Mouse (Mus musculus) induced T-regulatory cell, adult 2 months (primary cell): Measurements from ENCODE around the gene Psmd3.

Experiments used
- DNase-seq: peaks from one replicate; pipeline ENCODE4 v3.0.0-alpha.2; 2012; ENCODE audit warnings: low read depth

The Psmd3 gene

DNA sequence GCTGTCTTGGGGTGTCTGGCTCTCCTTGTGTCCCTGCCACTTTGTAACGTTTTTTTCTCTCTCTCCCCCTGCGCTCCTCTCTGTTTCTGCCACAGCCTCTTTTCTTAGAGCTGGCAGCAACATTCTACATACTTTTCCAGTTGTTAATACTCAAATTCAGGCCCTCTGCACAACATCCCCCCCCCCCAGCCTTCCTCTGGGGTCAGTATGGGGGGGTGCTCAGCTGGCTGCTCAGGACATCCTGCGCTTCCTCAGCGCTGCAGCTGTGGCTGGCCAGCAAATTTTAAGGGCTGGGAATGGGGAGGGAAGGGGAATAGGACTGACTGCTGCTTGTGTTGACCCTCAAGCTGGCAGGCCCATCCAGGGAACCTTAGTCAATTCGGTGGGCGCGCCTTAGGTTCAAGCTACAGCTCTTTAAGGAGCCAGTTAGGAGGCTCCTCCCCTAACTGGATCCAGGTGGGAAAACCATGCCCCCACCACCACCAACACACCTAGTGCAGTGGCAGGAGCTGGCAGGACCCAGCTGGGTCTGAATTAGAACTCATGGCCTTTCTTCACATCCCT, 62.2 kb downstream of the Psmd3 start:
- no peak for DNase-seq
